Mouse (Mus musculus) spleen, adult 12 weeks (tissue): Measurements from ENCODE around the gene Il6.
"Not testable (repeated sequence)": the region's sequence is repeated elsewhere in the genome, so short reads cannot be mapped to it uniquely, and the experiment has no call there.

Experiments
- DNase-seq: peaks from one replicate; pipeline ENCODE4 v3.0.0; 2022; ENCODE audit warnings: low spot score

The Il6 gene

DNA sequence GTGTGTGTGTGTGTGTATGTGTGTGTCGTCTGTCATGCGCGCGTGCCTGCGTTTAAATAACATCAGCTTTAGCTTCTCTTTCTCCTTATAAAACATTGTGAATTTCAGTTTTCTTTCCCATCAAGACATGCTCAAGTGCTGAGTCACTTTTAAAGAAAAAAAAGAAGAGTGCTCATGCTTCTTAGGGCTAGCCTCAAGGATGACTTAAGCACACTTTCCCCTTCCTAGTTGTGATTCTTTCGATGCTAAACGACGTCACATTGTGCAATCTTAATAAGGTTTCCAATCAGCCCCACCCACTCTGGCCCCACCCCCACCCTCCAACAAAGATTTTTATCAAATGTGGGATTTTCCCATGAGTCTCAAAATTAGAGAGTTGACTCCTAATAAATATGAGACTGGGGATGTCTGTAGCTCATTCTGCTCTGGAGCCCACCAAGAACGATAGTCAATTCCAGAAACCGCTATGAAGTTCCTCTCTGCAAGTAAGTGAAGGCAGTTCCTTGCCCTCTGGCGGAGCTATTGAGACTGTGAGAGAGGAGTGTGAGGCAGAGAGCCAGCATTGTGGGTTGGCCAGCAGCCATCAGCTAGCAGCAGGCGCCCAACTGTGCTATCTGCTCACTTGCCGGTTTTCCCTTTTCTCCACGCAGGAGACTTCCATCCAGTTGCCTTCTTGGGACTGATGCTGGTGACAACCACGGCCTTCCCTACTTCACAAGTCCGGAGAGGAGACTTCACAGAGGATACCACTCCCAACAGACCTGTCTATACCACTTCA, at the start of gene Il6:
Il6 (plus strand) TSS at position 389 of the 778 bp plus-strand sequence.
- peak; percentile 10 for DNase-seq

GRCm38 (mm10) chr5:29963488-29963887, 49.4 kb upstream of the Il6 start:
- DNase-seq: no peak

DNA sequence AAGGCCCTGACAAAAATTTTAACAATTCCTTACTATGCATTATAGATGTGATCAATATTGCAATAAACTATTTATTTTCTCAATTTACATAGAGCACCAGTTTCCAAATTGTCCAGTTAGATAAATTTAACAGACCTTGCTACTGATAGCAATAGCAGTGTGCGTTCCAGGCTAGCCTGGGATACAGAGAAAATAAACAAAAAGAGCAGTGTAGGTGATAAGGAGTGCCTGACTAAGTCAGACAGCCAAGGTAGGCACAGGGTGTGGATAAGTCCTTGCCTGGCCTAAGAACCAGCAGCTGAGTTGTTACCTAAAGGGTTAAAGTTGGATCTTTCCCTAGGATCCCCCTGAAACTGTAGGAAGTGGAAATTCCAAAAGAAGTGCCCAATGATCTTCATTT, 42.7 kb upstream of the Il6 start:
- DNase-seq: no peak

GRCm38 (mm10) chr5:29972796-29973195, 40.1 kb upstream of the Il6 start:
- DNase-seq: no peak

- DNase-seq: no peak
Observed at GRCm38 (mm10) chr5:29973533-29973932, 39.4 kb upstream of the Il6 start.

DNA sequence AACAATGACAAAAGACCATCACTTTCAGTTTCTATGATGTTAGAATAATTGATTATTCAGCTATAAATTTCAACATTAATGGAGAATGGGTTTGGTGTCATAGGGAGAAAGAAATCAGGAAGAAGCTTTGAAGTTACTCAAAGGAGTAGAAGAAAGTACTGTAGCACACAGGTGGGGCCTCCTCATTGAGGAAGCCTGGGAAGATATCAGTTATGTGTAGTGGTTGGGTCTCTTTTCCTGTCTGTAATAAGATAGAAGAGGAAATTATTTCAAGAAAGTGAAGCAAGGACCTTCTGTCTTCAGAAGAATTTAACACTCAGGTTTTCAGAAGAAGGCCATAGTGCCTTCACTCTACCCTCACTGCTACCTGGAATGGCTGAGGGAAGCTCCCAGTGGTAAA, 38.8 kb upstream of the Il6 start:
- DNase-seq: no peak

- no peak for DNase-seq
Observed at GRCm38 (mm10) chr5:29993583-29993982, 19.3 kb upstream of the Il6 start.

GRCm38 (mm10) chr5:29994344-29994743, 18.6 kb upstream of the Il6 start:
- DNase-seq: no peak

- DNase-seq: no peak
Observed at GRCm38 (mm10) chr5:29997351-29997750, 15.6 kb upstream of the Il6 start.

- DNase-seq: no peak
Observed at GRCm38 (mm10) chr5:30000921-30001320, 12.0 kb upstream of the Il6 start.

GRCm38 (mm10) chr5:30014580-30014979, 1.7 kb downstream of the Il6 start:
- DNase-seq: no peak

GRCm38 (mm10) chr5:30035862-30036261, 22.9 kb downstream of the Il6 start:
- DNase-seq: not testable (repeated sequence)

DNA sequence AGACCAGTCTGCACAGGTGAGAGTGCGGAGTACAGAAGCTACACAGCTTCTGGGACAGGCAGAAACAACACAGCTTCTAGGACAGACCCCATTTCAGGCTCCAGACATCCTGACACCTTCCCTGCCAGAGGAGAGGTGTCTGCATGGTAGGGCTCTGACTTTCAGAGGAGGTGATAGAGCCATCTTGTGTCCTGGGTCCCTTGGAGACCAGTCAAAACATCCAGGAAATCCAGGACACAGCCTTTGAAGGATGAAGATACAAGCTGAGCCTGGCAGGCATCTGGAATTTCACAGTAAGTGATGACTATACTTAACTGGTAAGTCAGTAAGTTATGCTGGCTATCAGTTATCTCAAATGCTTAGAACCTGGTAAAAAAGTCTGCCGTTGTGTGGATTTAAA, 24.2 kb downstream of the Il6 start:
- not testable (repeated sequence) for DNase-seq

DNA sequence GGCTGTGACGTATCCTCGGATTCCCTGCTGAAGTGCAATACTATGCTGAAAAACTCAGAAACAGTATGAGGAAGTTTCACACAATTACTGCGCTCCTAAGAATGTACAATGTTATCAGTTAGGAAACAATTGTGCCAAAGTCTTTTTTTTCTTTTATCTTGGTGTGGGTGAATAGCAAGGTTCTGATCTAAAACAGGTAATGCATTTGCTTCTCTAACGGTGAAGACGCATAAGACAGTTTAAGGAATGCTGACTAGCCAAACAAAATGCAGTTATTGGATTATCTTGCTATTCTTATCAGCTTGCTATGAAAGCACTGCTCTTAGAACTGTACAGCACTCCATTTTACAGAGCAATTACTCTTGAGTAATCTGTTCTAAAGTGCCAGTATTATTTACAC, 26.4 kb downstream of the Il6 start:
- not testable (repeated sequence) for DNase-seq

- DNase-seq: not testable (repeated sequence)
Observed at GRCm38 (mm10) chr5:30039841-30040240, 26.9 kb downstream of the Il6 start.

DNA sequence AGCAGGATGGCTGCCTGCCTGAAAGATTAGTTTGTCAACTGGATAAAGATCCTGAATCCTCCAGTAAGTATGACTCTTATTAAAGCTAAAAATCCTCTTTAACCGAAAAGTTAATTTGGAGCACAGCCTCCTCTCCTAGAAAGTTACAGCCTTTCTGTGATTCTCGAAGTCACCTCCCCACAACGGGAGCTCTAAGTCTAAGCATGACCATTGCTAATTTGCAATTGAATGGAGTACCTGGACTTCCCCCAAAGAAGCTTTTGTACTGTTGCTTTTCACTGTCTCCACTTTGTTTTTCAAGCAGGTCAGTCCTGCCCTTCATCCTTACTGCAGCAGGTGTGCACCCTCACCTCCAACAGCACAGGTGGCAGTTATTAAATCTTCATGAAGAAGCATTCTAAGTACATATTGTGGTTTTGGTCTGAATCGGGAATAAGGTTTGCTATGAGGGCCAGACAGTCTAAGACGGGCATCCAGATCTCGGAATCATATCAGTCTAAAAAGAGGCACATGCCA, 45.4 kb downstream of the Il6 start:
- no peak for DNase-seq

GRCm38 (mm10) chr5:30059607-30060006, 46.7 kb downstream of the Il6 start:
- not testable (repeated sequence) for DNase-seq

- DNase-seq: no peak
Observed at GRCm38 (mm10) chr5:30067726-30068125, 54.8 kb downstream of the Il6 start.
